Mouse (Mus musculus): ENCODE data around the gene Scaper. TPM values are rescaled to one million over a fixed set of nuclear protein-coding genes. Genes with fewer than 3 reads are reported as not detected.

Gene Scaper
- total and polyA plus RNA-seq, 3 experiments = 5.1 to 17.5 (median 17.1) TPM

GRCm38 (mm10) chr9:55539006-55539405 lies 398.9 kb downstream of the Scaper start:
- intact Hi-C loops (cut with DNase I) = loop anchor here (5.0 kb wide), 1 partner anchor 72 kb away; no protein-coding TSS in a partner anchor
- Histone ChIP-seq H3K4me1 (ENCODE audit: control insufficient read depth, insufficient read depth, low read length) (peaks cover 5% of the 10 kb centered on the region), H3K36me3 (ENCODE audit: control insufficient read depth, insufficient read depth, low read length) (no peaks in the 10 kb centered on the region), H3K4me3 (no peak overlapping the region), H3K27ac (no peak overlapping the region), H3K79me2 (replicated peaks; ENCODE audit: control insufficient read depth, insufficient read depth, low read length) (no peaks in the 10 kb centered on the region), H3K9ac (ENCODE audit: low read depth, low read length) (no peak overlapping the region), H3K27me3 (ENCODE audit: control insufficient read depth, insufficient read depth, low read length) (peaks cover 43% of the 10 kb centered on the region)
- WGBS = 25% methylated on average over 1 of the region's 1 CpGs
- no peak for DNase-seq
- no peak for TF ChIP-seq EP300 (IDR thresholded peaks at IDR 0.05; ENCODE audit: insufficient read depth, low read depth, low read length)
- TF ChIP-seq CTCF (IDR thresholded peaks at IDR 0.05) = no peak
- no peak for TF ChIP-seq POLR2A (IDR thresholded peaks at IDR 0.05; ENCODE audit: insufficient read depth, low read depth, low read length)

GRCm38 (mm10) chr9:55538377-55538776 lies 399.5 kb downstream of the Scaper start, which contains the start of gene Isl2:
TSS of gene Isl2 (plus strand) at chr9:55538672.
- no peak for TF ChIP-seq EP300 (IDR thresholded peaks at IDR 0.05; ENCODE audit: insufficient read depth, low read depth, low read length)
- TF ChIP-seq POLR2A (IDR thresholded peaks at IDR 0.05; ENCODE audit: insufficient read depth, low read depth, low read length) = no peak
- TF ChIP-seq CTCF (IDR thresholded peaks at IDR 0.05) = no peak
- no peak for DNase-seq
- Histone ChIP-seq H3K4me3 (no peak within 1 kb of the TSS), H3K36me3 (ENCODE audit: control insufficient read depth, insufficient read depth, low read length) (no peaks in the 10 kb centered on the region), H3K27me3 (ENCODE audit: control insufficient read depth, insufficient read depth, low read length) (peaks cover 36% of the 10 kb centered on the region), H3K79me2 (replicated peaks; ENCODE audit: control insufficient read depth, insufficient read depth, low read length) (no peaks in the 10 kb centered on the region), H3K4me1 (ENCODE audit: control insufficient read depth, insufficient read depth, low read length) (peaks cover 5% of the 10 kb centered on the region), H3K27ac (no peak within 1 kb of the TSS), H3K9ac (ENCODE audit: low read depth, low read length) (no peak within 1 kb of the TSS)
- WGBS = 13% methylated on average over 4 of the region's 4 CpGs
- intact Hi-C loops (cut with DNase I) = loop anchor here (5.0 kb wide), 1 partner anchor 71 kb away; no protein-coding TSS in a partner anchor

DNA sequence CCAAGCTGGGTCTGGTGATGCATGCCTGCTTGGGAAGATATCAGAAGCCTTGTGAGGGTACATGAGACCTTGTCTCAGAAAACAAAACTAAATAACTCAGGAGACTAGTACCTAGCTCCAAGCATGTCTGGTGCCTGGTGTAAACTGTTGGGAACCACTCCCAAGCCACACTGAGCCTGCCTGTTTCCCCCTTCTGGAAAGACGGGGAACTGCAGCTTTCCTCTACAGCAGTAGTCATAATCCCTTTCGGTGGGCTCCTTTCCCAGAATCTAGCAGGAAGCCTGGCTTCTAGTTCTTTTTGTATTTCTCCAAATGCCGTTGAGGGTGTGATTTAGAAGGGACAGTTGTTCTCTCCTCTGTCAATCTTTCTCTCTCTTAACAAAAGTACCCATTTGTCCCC lies 402.0 kb downstream of the Scaper start:
- intact Hi-C loops (cut with DNase I) = loop anchor here (1.0 to 5.0 kb wide), 2 partner anchors 69 to 107 kb away; no protein-coding TSS in a partner anchor
- no peak overlapping the region for H3K27ac ChIP-seq
- TF ChIP-seq CTCF (IDR thresholded peaks at IDR 0.05) (peak; percentile 95), EP300 (IDR thresholded peaks at IDR 0.05; ENCODE audit: insufficient read depth, low read depth, low read length) (0 out of 2 replicates have a peak, but pooled peaks have one; percentile 28), POLR2A (IDR thresholded peaks at IDR 0.05; ENCODE audit: insufficient read depth, low read depth, low read length) (no peak)
- DNase-seq = peak; percentile 38 to 57
- no peaks in the 10 kb centered on the region for H3K79me2 ChIP-seq (replicated peaks; ENCODE audit: control insufficient read depth, insufficient read depth, low read length)
- WGBS = 20% methylated on average over 3 of the region's 3 CpGs
- H3K4me3 ChIP-seq = no peak overlapping the region
- no peaks in the 10 kb centered on the region for H3K4me1 ChIP-seq (ENCODE audit: control insufficient read depth, insufficient read depth, low read length)
- H3K36me3 ChIP-seq (ENCODE audit: control insufficient read depth, insufficient read depth, low read length) = no peaks in the 10 kb centered on the region
- H3K9ac ChIP-seq (ENCODE audit: low read depth, low read length) = no peak overlapping the region
- peaks cover 21% of the 10 kb centered on the region for H3K27me3 ChIP-seq (ENCODE audit: control insufficient read depth, insufficient read depth, low read length)

GRCm38 (mm10) chr9:55525716-55526115 lies 412.2 kb downstream of the Scaper start:
- intact Hi-C loops (cut with DNase I) = no loop called here
- no peaks in the 10 kb centered on the region for H3K4me1 ChIP-seq (ENCODE audit: control insufficient read depth, insufficient read depth, low read length)
- no peak overlapping the region for H3K27ac ChIP-seq
- 0 out of 2 replicates have a peak, but pooled peaks cover 2% of the 10 kb centered on the region for H3K27me3 ChIP-seq (ENCODE audit: control insufficient read depth, insufficient read depth, low read length)
- H3K36me3 ChIP-seq (ENCODE audit: control insufficient read depth, insufficient read depth, low read length) = no peaks in the 10 kb centered on the region
- TF ChIP-seq CTCF (IDR thresholded peaks at IDR 0.05) (peak; percentile 63), EP300 (IDR thresholded peaks at IDR 0.05; ENCODE audit: insufficient read depth, low read depth, low read length) (no peak)
- H3K4me3 ChIP-seq = no peak overlapping the region
- WGBS = 42% methylated on average over 4 of the region's 4 CpGs
- DNase-seq = no peak
- no peak overlapping the region for H3K9ac ChIP-seq (ENCODE audit: low read depth, low read length)
- H3K79me2 ChIP-seq (replicated peaks; ENCODE audit: control insufficient read depth, insufficient read depth, low read length) = no peaks in the 10 kb centered on the region

DNA sequence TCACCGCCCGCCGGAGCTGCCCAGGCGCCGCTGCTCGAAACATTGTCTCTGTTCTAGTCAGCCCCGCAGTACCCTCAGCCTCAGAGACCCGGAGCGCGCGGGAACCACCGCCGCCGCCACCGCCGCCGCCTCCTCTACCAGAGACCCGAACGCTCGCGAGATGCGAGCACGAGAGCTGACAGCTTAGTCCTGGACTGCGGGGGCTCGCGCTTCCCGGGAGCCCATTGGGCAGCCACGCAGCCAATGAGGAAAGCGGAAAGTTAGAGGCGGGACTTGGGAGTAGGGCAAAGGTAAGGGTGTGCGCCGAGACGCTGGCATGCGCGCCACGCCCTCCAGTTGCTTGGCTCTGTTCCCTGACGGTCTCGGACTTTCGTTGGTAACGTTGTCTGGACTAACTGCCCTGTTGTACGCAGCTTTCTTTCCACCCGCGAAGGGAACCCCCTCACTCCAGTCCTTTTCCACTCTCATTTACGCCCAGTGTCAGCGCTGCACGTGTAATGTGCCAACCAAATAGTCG lies 425.8 kb downstream of the Scaper start, which contains the start of gene Etfa:
Etfa (minus strand) TSS at position 217 of the 517 bp plus-strand sequence.
- peak; percentile 76 for TF ChIP-seq POLR2A (IDR thresholded peaks at IDR 0.05; ENCODE audit: insufficient read depth, low read depth, low read length)
- no peak for TF ChIP-seq CTCF (IDR thresholded peaks at IDR 0.05)
- TF ChIP-seq EP300 (IDR thresholded peaks at IDR 0.05; ENCODE audit: insufficient read depth, low read depth, low read length) = peak; percentile 74
- intact Hi-C loops (cut with DNase I) = loop anchor here (2.0 kb wide), 1 partner anchor 29 kb away; no protein-coding TSS in a partner anchor
- Histone ChIP-seq H3K4me3 (peak within 1 kb of the TSS; percentile 96), H3K4me1 (ENCODE audit: control insufficient read depth, insufficient read depth, low read length) (peaks cover 4% of the 10 kb centered on the region), H3K36me3 (ENCODE audit: control insufficient read depth, insufficient read depth, low read length) (peaks cover 13% of the 10 kb centered on the region), H3K79me2 (replicated peaks; ENCODE audit: control insufficient read depth, insufficient read depth, low read length) (peaks cover 2% of the 10 kb centered on the region; the same call in 1 of the 2 replicates), H3K27ac (peak within 1 kb of the TSS; percentile 99), H3K27me3 (ENCODE audit: control insufficient read depth, insufficient read depth, low read length) (no peaks in the 10 kb centered on the region), H3K9ac (ENCODE audit: low read depth, low read length) (peak within 1 kb of the TSS; percentile 89)
- peak; percentile 95 to 97 for DNase-seq
- under 1% methylated on average over 47 of the region's 47 CpGs for WGBS

- H3K27me3 ChIP-seq (ENCODE audit: control insufficient read depth, insufficient read depth, low read length) = no peaks in the 10 kb centered on the region
- peak; percentile 77 to 79 for DNase-seq
- peaks cover 4% of the 10 kb centered on the region for H3K4me1 ChIP-seq (ENCODE audit: control insufficient read depth, insufficient read depth, low read length)
- H3K27ac ChIP-seq = peak overlapping the region; percentile 99
- TF ChIP-seq CTCF (IDR thresholded peaks at IDR 0.05) (no peak), POLR2A (IDR thresholded peaks at IDR 0.05; ENCODE audit: insufficient read depth, low read depth, low read length) (no peak), EP300 (IDR thresholded peaks at IDR 0.05; ENCODE audit: insufficient read depth, low read depth, low read length) (no peak)
- peaks cover 16% of the 10 kb centered on the region for H3K36me3 ChIP-seq (ENCODE audit: control insufficient read depth, insufficient read depth, low read length)
- under 1% methylated on average over 32 of the region's 32 CpGs for whole genome bisulfite sequencing
- intact Hi-C loops (cut with DNase I) = no loop called here
- peak overlapping the region; percentile 89 for H3K9ac ChIP-seq (ENCODE audit: low read depth, low read length)
- peaks cover 2% of the 10 kb centered on the region; the same call in 1 of the 2 replicates for H3K79me2 ChIP-seq (replicated peaks; ENCODE audit: control insufficient read depth, insufficient read depth, low read length)
- peak overlapping the region; percentile 96 for H3K4me3 ChIP-seq
These were observed 426.4 kb downstream of the Scaper start for GRCm38 (mm10) chr9:55511521-55511993.

Measured in heart, adult 2 months (tissue).